Mouse (Mus musculus) frontal cortex, adult (tissue): ENCODE measurements at regions not wholly inside any gene's neighbourhood (a gene's known extent, or its start where the extent isn't known, plus 50 kb on each side); places are given as distances from the start of the nearest gene placed in this dataset.

Source experiments
- ATAC-seq: cut with Nextera tagmentation; 2 replicates; pipeline ENCODE4 v1.9.2; 2017; ENCODE audit warnings: mild to moderate bottlenecking, moderate library complexity, mixed read lengths; ENCODE audit not compliant: low TSS enrichment

- no peak for ATAC-seq
Observed at GRCm38 (mm10) chr2:50789051-50789651, 359.8 kb downstream of the Rnd3 start.

DNA sequence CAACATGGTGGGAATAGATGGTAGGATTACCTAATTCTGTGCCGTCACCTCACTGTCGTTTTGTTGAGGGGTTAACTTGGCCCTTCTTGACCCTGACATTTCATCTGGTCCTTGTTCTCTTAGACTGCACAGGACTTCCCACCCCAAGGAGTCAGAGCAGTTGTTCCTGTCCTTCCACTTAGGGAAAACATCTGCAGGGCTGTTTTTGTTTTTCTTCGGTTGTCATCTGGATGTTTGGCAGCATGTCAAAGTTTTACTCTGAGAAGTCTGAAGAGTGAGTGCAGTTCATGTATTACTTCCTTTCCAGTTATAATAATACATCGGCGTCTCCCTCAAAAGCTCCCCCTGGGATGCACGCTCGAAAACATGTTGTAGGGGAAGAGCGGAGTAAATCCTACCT is 376.8 kb downstream of the Rnd3 start:
- no peak for ATAC-seq

GRCm38 (mm10) chr2:50759016-50759415 is 389.9 kb downstream of the Rnd3 start:
- no peak for ATAC-seq

GRCm38 (mm10) chr2:50757837-50758541 is 390.9 kb downstream of the Rnd3 start:
- no peak for ATAC-seq

DNA sequence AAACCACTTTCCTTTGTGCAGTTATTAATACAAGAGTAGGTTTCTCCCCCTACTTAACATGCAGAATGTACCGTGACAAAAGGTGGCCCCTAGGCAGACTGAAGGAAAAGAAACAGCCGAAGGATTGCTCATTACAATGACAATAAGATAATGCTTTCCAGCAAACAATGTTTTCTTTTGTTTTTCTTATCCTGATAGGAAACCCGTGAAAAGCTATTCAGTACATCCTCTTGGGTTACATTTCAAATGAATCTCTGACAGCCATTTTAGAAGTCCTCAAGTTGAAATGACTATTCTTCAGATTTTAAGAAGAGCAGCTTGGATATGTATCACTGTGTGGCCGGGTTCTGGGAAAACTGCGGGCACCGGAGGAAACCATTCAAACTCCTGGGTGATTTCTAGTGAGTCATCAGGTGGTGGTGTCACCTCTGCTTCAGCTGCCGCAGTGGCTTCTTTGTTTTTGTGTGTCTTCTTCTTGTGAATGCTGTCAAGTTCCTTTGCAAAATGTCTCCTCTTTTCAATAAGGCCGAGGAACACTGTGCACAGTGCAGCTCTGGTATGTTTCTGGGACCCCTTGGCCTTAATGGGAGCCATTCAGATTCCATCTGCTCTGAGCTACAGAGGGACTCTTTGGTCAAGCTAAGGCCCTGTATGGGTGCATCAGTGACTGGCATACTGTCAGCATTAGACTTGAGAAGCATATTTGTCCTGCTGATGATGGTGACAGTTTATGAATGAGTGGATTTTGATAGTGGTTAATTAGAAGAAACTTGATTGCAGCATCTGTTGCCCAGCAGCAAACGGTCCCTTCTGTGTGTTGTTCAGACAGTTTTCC is 393.1 kb downstream of the Rnd3 start:
- no peak for ATAC-seq

GRCm38 (mm10) chr2:50755160-50755559 is 393.8 kb downstream of the Rnd3 start:
- no peak for ATAC-seq

GRCm38 (mm10) chr2:50752408-50752807 is 396.5 kb downstream of the Rnd3 start:
- ATAC-seq = no peak

GRCm38 (mm10) chr2:50750799-50751198 is 398.1 kb downstream of the Rnd3 start:
- ATAC-seq = no peak

DNA sequence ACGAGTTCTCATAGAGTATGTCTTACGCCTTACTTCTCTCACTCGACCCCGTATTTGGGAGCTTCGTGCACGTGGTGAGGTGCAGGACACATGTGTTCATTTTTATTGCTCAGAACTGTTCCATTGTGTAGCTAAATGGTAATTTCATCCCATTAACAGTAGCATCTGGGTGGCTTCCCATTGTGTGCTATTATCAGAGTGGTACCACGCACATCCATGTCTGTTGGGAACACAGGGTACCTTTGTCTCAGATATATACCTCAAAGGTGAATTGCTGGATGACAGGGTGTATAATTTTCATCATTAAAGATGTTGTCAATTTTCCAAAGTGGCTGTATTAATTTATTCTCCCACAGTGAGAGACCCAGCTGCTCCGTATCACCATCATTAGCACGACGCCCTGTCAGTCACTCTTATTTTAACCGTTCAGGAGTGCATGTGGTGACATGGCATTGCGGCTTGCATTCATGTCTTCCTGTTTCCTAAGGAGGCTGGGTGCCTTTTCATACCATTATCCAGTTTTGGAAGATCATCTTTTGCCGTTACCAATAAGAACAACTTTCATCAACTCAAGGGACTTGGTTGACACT is 404.2 kb downstream of the Rnd3 start:
- no peak for ATAC-seq

DNA sequence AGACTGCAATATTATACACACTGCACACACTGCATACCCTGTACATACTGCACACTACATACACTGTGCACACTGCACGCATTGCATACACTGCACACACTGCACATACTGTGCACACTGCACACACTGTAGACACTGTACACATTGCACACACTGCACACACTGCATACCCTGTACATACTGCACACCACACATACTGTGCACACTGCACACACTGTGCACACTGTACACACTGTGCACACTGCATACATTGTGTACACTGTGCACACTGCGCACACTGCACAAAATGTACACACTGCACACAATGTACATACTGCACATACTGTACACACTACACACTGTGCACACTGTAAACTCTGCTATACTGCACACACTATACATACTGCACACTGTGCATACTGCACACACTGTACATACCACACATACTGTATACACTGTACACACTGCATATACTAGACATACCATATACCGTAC is 405.1 kb downstream of the Rnd3 start:
- no peak for ATAC-seq

DNA sequence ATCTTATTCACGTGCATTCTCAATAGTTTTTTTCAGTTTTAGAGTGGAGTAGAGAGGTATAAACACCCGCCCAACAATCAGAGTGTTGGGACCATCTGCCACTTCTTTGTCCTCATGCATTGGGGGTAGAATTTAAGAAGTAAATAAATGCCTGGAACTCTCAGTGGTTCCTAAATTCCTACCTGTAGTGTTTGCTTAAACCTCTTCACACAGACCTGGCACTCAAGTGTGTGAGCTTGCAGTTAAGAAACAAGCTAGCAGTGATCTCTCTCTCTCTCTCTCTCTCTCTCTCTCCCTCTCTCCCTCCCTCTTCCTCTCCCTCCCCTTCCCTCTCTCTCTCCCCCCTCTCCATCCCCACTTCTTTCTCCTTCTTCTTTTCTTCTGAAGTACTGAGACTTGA is 406.5 kb downstream of the Rnd3 start:
- no peak for ATAC-seq

DNA sequence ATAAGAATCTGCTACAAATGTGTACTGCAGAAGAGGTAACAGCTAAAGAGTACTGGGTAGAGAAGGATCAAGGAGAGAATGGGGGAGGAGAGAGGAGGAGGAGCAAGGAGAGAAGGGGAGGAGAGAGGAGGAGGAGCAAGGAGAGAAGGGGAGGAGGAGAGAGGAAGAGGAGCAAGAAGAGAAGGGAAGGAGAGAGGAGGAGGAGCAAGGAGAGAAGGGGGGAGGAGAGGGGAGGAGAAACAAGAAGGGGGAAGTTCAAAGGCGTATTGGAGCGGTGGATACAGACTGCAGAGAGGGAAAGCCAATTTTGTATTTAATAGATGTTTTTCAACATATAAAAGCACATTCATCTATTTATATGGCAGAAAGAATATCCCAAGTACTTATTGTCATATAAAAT is 407.6 kb downstream of the Rnd3 start:
- ATAC-seq = no peak

DNA sequence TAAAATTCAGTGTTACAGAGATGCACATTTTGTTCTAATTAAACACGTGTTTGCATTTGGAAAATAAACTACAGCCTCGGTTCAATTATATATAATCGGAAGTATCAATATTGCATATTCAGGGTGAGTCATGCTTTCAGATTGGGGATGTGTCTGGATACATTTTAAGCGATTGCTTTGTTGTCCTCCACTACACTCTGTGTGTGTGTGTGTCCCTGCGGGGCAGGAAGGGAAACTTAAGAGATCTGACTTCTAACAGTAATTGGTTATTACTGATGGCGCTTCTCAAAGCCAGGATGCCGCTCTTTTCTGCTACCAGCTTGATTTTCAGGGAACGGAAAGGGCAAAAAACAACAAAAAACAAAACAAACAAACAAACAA is 409.3 kb downstream of the Rnd3 start:
- no peak for ATAC-seq

DNA sequence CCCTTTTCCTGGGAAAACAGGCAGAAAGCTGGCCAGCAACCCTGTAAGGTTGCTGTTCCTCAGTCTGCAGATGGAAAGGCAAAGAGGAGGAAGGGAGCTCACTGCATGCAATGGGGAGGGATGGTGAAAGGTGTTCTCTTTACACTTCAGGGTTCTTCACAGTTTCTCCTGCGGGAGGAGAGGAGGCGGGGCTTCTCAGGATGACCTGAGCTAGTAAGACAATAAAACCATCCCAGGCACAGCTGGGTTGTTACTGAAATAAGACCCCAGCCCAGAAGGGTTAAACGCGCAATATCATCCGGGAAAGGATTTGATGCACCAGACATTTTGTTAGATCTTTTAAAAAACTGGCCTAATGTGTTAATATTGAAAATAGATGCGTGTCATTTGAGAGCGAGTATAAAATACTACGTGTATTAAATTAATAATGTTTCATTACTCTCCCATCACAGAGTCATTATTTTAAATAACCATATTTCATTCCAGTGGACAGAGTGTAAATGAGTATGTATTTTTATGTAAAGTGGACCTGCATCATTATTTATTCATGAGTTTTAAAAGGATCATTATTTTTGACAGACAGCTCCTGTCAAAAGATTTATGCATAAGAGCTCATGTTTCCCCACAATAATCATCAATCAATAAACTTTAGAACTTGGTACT is 409.8 kb downstream of the Rnd3 start:
- no peak for ATAC-seq

- ATAC-seq = no peak
Observed at GRCm38 (mm10) chr2:50737706-50738105, 411.2 kb downstream of the Rnd3 start.

DNA sequence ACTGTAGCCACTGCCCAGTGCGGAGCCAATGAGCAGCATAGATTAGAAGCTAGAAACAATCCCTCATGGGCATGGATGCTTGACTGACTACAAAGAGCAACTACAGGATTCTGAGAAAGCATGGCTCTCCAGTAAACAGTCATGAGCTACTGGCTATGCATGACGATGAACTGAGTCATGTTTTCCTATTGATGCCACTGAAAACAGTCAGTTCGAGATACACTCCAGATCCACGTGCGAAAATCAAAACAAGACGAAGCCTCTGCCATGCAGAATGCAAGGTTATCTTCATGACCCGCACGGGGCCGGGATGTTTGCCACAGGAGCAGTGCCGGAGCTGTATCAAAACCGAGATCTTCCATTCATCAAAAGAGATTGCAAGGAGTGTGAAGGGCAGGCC is 413.9 kb downstream of the Rnd3 start:
- no peak for ATAC-seq

DNA sequence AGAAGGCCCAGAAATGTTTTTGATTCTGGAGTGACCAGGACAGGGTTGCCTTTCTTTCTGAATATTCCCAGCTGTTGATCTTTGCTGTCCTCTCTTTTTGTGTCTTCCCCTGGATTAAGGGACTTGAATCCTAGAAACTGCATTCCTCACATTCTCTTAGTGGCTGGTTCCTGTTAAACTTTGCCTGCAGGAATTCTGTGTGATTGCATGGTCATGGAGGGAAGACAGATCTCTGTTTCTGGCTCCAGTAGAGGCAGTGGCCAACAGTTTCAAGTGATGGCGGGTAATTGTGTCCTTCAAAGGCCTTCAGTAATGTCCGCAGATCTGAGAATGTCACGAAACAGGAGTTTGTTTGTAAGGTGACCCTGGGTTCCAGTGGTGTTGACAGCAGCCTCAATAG is 410.1 kb upstream of the Mmadhc start:
- no peak for ATAC-seq

DNA sequence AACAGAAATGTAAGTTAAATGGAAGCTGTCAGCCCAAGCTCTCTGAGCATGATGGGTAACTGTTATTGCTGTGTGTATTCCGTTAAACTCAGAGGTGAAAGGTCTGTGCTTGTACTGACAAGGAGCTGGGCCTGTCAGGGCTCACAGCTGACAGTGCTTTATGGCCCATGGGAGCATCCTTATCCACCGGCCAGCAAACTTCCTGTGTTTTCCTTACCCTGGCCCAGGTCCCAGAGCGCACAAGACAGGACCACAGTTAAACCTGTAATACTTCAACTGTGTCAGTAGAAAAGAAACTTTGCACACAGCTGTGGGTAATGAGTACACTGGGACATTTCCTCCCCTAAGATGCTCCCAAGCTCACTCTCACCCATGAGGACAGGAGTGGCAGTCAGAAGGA is 407.7 kb upstream of the Mmadhc start:
- no peak for ATAC-seq

DNA sequence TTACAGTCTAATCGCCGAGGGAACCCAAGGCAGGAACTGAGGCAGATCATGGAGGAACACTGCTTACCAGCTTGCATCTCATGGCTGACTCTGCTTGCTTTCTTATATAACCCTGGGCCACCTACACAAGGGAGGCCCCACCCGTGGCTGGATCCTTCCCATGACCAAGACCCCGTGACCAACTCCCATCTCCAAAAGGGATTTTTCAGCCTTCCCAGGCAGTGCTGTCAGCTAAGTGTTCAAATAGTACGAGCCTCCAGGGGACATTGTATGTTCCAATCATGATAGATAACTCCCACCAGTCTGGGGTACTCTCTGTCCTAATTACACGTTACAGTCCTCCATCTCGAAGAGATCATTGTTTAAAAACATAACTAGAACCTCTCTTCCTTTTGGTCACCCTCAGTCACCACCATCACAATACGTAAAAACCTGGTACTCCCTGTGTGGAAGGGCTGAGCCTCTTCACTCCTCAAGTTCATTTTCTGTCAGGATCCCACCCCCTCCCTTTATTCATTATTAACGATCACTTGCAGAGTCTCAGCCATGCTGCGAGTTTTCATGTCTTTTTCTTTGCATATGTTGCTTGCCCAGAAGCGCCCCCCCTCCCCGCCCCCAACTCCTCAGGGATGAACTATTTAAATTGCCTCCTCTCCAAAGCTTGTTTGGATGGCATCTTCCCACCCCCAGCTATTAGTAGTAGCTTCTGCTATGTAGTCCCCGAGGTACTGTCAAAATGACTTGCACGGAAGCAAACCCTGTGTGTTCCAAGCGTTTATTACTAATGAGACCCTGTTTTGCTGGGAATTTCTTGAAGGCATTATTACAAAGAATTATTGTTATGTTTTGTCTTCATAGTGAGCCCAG is 406.2 kb upstream of the Mmadhc start:
- ATAC-seq = no peak

- ATAC-seq = no peak
Observed at GRCm38 (mm10) chr2:50698841-50699240, 402.2 kb upstream of the Mmadhc start.

DNA sequence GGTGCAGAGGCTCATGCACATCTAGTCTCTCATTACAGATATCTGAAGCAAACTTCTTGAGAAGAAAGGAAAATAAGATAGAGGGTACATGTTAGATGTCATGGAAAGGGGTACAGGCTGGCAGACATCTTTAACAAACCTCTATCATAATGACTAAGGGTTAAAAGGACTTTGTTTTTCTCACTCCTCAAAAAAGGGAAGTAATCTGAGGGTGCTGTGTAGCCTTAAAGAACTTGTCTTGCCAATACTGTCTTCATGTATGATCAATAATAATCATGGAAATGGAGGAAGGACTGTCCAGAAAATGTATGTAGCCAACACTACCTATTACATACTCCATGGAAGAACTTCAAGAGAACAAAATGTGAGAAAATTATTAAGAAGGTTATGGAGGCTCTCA is 400.0 kb upstream of the Mmadhc start:
- no peak for ATAC-seq
